Mouse (Mus musculus) megakaryocyte, embryonic 14.5 days (primary cell): ENCODE results near the gene Trp53i13. TPM values are rescaled to one million over a fixed set of nuclear protein-coding genes. Genes with fewer than 3 reads are reported as not detected.

Experiments
- H3K27me3 ChIP-seq: replicated peaks from 2 replicates; pipeline ENCODE3; 2012; ENCODE audit warnings: inconsistent platforms
- H3K36me3 ChIP-seq: replicated peaks from 2 replicates; pipeline ENCODE3; 2012; ENCODE audit warnings: low read length, inconsistent platforms, mixed read lengths
- H3K4me1 ChIP-seq: 2 replicates; pipeline ENCODE4 v1.6.1; 2012; ENCODE audit warnings: inconsistent platforms
- H3K4me3 ChIP-seq: replicated peaks from 2 replicates; pipeline ENCODE3; 2012; ENCODE audit warnings: moderate library complexity, mild to moderate bottlenecking, inconsistent platforms
- H3K9me3 ChIP-seq: 2 replicates; pipeline ENCODE4 v1.6.1; 2012; ENCODE audit warnings: inconsistent platforms
- FLI1 ChIP-seq: IDR thresholded peaks from 2 replicates; pipeline ENCODE4 v1.6.1; 2012; ENCODE audit warnings: low read length, inconsistent platforms, mixed read lengths
- GATA1 ChIP-seq: IDR thresholded peaks from 3 replicates; pipeline ENCODE4 v1.6.1; 2012; ENCODE audit warnings: mixed read lengths, low read length, inconsistent platforms, borderline replicate concordance
- polyA plus RNA-seq: library from polyadenylated mRNA; stranded (reverse); fragments of >175 nt; gene quantifications from 2 replicates; pipeline ENCODE4 v1.2.3, GENCODE M21; 2012; ENCODE audit warnings: low replicate concordance; ENCODE audit not compliant: insufficient read depth

Trp53i13 gene
- polyA plus RNA-seq, 1 experiment, result 22.3 TPM

DNA sequence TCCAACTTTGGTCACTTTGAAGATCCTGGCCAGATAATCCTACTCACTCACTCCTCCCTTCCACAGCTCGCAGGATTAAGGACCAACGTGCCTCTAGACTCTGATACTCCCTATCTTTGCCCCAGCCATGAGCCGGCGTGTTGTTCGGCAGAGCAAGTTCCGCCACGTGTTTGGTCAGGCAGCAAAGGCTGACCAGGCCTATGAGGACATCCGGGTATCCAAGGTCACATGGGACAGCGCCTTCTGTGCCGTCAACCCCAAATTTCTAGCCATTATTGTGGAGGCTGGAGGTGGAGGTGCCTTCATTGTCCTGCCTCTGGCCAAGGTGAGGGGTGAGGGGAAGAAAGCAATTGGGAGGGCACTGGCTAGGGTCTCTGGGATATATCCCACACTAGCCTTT is 52.0 kb downstream of the Trp53i13 start:
- Histone ChIP-seq H3K9me3 (no peaks in the 10 kb centered on the region), H3K36me3 (peaks cover 4% of the 10 kb centered on the region), H3K4me1 (peaks cover 54% of the 10 kb centered on the region), H3K27me3 (peaks cover 79% of the 10 kb centered on the region), H3K4me3 (no peak overlapping the region)
- TF ChIP-seq FLI1, result no peak
- no peak for TF ChIP-seq GATA1

DNA sequence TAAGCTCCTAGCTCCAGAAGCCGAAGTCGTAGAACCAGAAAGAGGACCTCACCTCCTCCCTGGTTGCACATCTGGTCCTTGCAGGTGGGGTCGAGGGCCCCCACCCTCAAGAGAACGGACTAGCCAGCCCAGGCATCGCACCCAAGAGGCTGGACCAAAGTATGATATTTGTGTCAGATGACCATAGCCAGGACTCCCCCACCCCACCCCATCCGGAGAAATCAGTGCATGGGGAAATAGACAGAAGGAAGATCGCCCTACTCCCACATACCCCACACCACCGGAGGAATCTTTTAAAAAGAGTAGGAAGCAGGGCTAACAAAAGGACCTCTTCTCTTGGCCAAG is 52.7 kb downstream of the Trp53i13 start:
- H3K4me1 ChIP-seq, result peaks cover 51% of the 10 kb centered on the region
- H3K9me3 ChIP-seq, result no peaks in the 10 kb centered on the region
- TF ChIP-seq FLI1, result no peak
- H3K36me3 ChIP-seq, result peaks cover 7% of the 10 kb centered on the region
- H3K27me3 ChIP-seq, result peaks cover 73% of the 10 kb centered on the region
- peak overlapping the region; percentile 92 for H3K4me3 ChIP-seq

DNA sequence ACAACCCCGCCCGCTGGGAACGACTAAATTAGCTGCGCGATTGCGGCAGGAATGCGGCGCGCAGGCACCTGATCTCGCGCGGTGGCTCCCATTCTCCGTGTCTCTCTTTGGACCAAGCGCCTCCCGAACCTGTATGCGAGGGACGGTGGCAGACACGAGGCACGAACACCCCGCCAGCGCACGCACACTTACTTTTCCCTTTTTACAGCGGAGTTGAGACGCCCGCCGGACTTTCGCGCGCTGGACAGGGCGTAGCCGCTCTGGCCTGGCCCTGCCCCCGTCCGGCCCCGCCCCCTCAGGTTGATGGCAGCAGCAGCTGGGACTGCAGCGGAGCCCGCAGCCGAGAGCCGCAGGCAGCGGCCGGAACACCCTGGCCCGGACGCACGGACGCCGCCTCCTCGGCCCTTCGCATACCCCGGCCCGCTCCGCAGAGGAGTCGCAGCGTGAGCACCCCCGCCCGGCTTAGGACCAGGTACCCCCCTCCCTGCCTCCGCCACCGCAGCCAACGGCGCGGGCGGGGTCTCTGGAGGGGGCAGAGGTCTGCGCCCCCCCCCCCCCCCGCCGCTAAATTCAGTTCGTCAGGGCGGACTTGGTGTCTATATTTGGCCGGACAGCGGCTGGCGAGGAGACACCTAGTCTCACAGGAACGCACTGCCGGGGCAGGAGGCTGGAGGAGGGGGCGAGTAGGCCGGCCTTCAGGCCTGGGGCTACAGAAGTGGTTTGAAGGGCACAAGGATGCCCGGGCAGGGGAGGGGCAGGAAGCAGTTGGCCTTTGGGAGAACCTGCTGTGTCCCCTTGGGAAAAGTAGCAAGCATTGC is 53.3 kb downstream of the Trp53i13 start, which contains the start of gene Coro6:
TSS of gene Coro6 (plus strand) at position 129 of the 818 bp plus-strand sequence.
- Histone ChIP-seq H3K36me3 (peaks cover 12% of the 10 kb centered on the region), H3K27me3 (peaks cover 67% of the 10 kb centered on the region), H3K9me3 (no peaks in the 10 kb centered on the region), H3K4me1 (peaks cover 45% of the 10 kb centered on the region), H3K4me3 (peak within 1 kb of the TSS; percentile 92)
- TF ChIP-seq FLI1 (no peak), GATA1 (no peak)

- TF ChIP-seq GATA1 (no peak), FLI1 (no peak)
- H3K27me3 ChIP-seq, result peaks cover 62% of the 10 kb centered on the region
- peak overlapping the region; percentile 92 for H3K4me3 ChIP-seq
- H3K9me3 ChIP-seq, result no peaks in the 10 kb centered on the region
- H3K36me3 ChIP-seq, result peaks cover 16% of the 10 kb centered on the region
- peaks cover 40% of the 10 kb centered on the region for H3K4me1 ChIP-seq
Measured at GRCm38 (mm10) chr11:77461856-77462255, 53.9 kb downstream of the Trp53i13 start.

Other genes starting within 250 kb of the Trp53i13 start
- gene Coro6, start 53.6 kb downstream of the Trp53i13 start, polyA plus RNA-seq, result 0.38 TPM in 1 of 2 replicates, not detected in the other
- 6.7 and 9.3 TPM in 2 replicates for gene Ankrd13b, start 26.3 kb downstream of the Trp53i13 start, polyA plus RNA-seq
- gene Git1, start 22.4 kb downstream of the Trp53i13 start, polyA plus RNA-seq, result 65.1 and 158 TPM in 2 replicates
- gene Abhd15, start 859 bp downstream of the Trp53i13 start, polyA plus RNA-seq, result 2.4 and 4.6 TPM in 2 replicates
- 0.08 TPM in 1 of 2 replicates, not detected in the other for gene Gm10392, start 3.2 kb upstream of the Trp53i13 start, polyA plus RNA-seq
- gene Taok1, start 91.8 kb upstream of the Trp53i13 start, polyA plus RNA-seq, result 1.2 and 2.3 TPM in 2 replicates
- 8.0 and 25.8 TPM in 2 replicates for gene Nufip2, start 170.2 kb upstream of the Trp53i13 start, polyA plus RNA-seq
- not detected in 2 replicates for gene Cryba1, start 209.3 kb upstream of the Trp53i13 start, polyA plus RNA-seq
- 6.7 and 20.0 TPM in 2 replicates for gene Myo18a, start 247.3 kb upstream of the Trp53i13 start, polyA plus RNA-seq